Mouse (Mus musculus) heart, adult 2 months (tissue): ENCODE data around the gene Tbxas1.

Source experiments
- CTCF ChIP-seq: fragments of 200-600 bp; IDR thresholded peaks from 2 replicates; pipeline ENCODE4 v1.8.1; 2022; ENCODE audit warnings: antibody characterized with exemption, mild to moderate bottlenecking, moderate library complexity
- EP300 ChIP-seq: fragments of 200-500 bp; IDR thresholded peaks from 2 replicates; pipeline ENCODE4 v1.6.1; 2011; ENCODE audit warnings: low read depth, low read length, control low read depth; ENCODE audit not compliant: insufficient read depth
- POLR2A ChIP-seq: fragments of 200-500 bp; IDR thresholded peaks from 2 replicates; pipeline ENCODE4 v1.6.1; 2011; ENCODE audit warnings: mild to moderate bottlenecking, low read depth, low read length, control low read depth; ENCODE audit not compliant: insufficient read depth

DNA sequence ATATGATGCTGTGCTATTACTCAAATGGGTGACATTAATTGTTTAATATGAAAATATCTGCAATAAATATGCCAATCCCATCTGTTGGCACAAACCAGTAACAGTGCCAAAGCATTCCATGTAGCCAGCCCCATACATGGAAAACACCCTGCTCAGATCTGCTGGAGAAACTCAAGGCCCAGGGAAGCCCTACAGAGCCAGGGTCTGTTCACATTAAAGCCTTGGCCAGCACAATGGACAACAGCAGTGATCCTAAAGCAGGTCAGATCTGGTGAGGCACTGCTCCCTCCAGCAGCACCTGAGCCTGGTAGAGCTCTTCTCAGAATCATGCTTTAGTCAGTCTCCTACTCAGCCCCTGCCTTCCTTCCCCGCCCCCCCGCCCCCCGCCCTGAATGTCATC lies 237.9 kb downstream of the Tbxas1 start:
- TF ChIP-seq POLR2A (no peak), CTCF (no peak), EP300 (no peak)
